Mouse (Mus musculus) heart, adult 9 months (tissue): Measurements from ENCODE around the gene Gm2888.
"Not testable (repeated sequence)": the region's sequence is repeated elsewhere in the genome, so short reads cannot be mapped to it uniquely, and the experiment has no call there.

ENCODE experiments used
- DNase-seq, 2 experiments: peaks; one replicate each; pipeline ENCODE4 v3.0.0; 2022; ENCODE audit warnings: low spot score in 2 of 2

The Gm2888 gene

GRCm38 (mm10) chr14:3029702-3030101, at the start of gene Gm2888:
Gene Gm2888 (plus strand): TSS chr14:3030002.
- not testable (repeated sequence) for DNase-seq

GRCm38 (mm10) chr14:3048727-3049512, 19.1 kb downstream of the Gm2888 start, which contains the start of gene Gm2897:
Gene Gm2897 (plus strand): TSS chr14:3049285.
- peak in 1 of 2 experiments; percentile 4 for DNase-seq

- peak in 1 of 2 experiments; percentile 10 for DNase-seq
These were observed 19.7 kb downstream of the Gm2888 start for GRCm38 (mm10) chr14:3049513-3049800.

GRCm38 (mm10) chr14:3050087-3050486, 20.3 kb downstream of the Gm2888 start:
- not testable (repeated sequence) for DNase-seq
